Mouse (Mus musculus): ENCODE data around the gene Atg2b. TPM values are rescaled to one million over a fixed set of nuclear protein-coding genes. Genes with fewer than 3 reads are reported as not detected.
A peak's percentile ranks its signal among the peaks of the same experiment; 100 is the strongest.

Gene Atg2b
- total RNA-seq, 2 experiments from 2014 or later: 18.9 to 19.1 TPM

- DNase-seq: no peak
- TF ChIP-seq CTCF (IDR thresholded peaks at IDR 0.05): no peak
- intact Hi-C loops (cut with DNase I): no loop called here
- no peak overlapping the region for H3K27ac ChIP-seq
- no peak overlapping the region for H3K4me3 ChIP-seq
Measured at GRCm38 (mm10) chr12:105676274-105676673, 8.7 kb downstream of the Atg2b start.

GRCm38 (mm10) chr12:105655850-105656249 lies 29.2 kb downstream of the Atg2b start:
- Histone ChIP-seq H3K4me3 (no peak overlapping the region), H3K27ac (no peak overlapping the region)
- TF ChIP-seq CTCF (IDR thresholded peaks at IDR 0.05): no peak
- intact Hi-C loops (cut with DNase I): loop anchor here (10.0 kb wide), 1 partner anchor 159 kb away; no protein-coding TSS in a partner anchor
- DNase-seq: no peak

- Histone ChIP-seq H3K4me3 (no peak overlapping the region), H3K27ac (no peak overlapping the region)
- no peak for DNase-seq
- intact Hi-C loops (cut with DNase I): no loop called here
- TF ChIP-seq CTCF (IDR thresholded peaks at IDR 0.05): no peak
Measured at GRCm38 (mm10) chr12:105642770-105643321, 42.2 kb downstream of the Atg2b start.

- no peak for DNase-seq
- intact Hi-C loops (cut with DNase I): no loop called here
- H3K4me3 ChIP-seq: no peak overlapping the region
- H3K27ac ChIP-seq: no peak overlapping the region
- TF ChIP-seq CTCF (IDR thresholded peaks at IDR 0.05): peak; percentile 25; the same call in 1 of the 2 replicates
Measured at GRCm38 (mm10) chr12:105637554-105637953, 47.5 kb downstream of the Atg2b start.

GRCm38 (mm10) chr12:105636551-105636950 lies 48.5 kb downstream of the Atg2b start:
- Histone ChIP-seq H3K27ac (no peak overlapping the region), H3K4me3 (no peak overlapping the region)
- no peak for DNase-seq
- no peak; the same call in 1 of the 2 replicates for TF ChIP-seq CTCF (IDR thresholded peaks at IDR 0.05)
- intact Hi-C loops (cut with DNase I): no loop called here

- DNase-seq: no peak
- TF ChIP-seq CTCF (IDR thresholded peaks at IDR 0.05): no peak
- Histone ChIP-seq H3K27ac (no peak overlapping the region), H3K4me3 (no peak overlapping the region)
- intact Hi-C loops (cut with DNase I): no loop called here
Measured at GRCm38 (mm10) chr12:105634374-105635067, 50.5 kb downstream of the Atg2b start.

- no peak for DNase-seq
- no peak overlapping the region for H3K4me3 ChIP-seq
- intact Hi-C loops (cut with DNase I): no loop called here
- H3K27ac ChIP-seq: no peak overlapping the region
- TF ChIP-seq CTCF (IDR thresholded peaks at IDR 0.05): no peak
Measured at GRCm38 (mm10) chr12:105625798-105626197, 59.2 kb downstream of the Atg2b start.

GRCm38 (mm10) chr12:105622981-105623539 lies 62.0 kb downstream of the Atg2b start:
- DNase-seq: no peak

GRCm38 (mm10) chr12:105622048-105622447 lies 63.0 kb downstream of the Atg2b start:
- Histone ChIP-seq H3K4me3 (no peak overlapping the region), H3K27ac (no peak overlapping the region)
- no peak for DNase-seq
- no peak for TF ChIP-seq CTCF (IDR thresholded peaks at IDR 0.05)
- intact Hi-C loops (cut with DNase I): no loop called here

More at GRCm38 (mm10) chr12:105622981-105623539, 62.0 kb downstream of the Atg2b start:
- H3K27ac ChIP-seq: no peak overlapping the region
- H3K4me3 ChIP-seq: no peak overlapping the region
- no peak for TF ChIP-seq CTCF (IDR thresholded peaks at IDR 0.05)
- intact Hi-C loops (cut with DNase I): no loop called here

- no peak overlapping the region for H3K27ac ChIP-seq
- DNase-seq: peak; percentile 5
- TF ChIP-seq CTCF (IDR thresholded peaks at IDR 0.05): no peak
- no peak overlapping the region for H3K4me3 ChIP-seq
- intact Hi-C loops (cut with DNase I): no loop called here
Measured at GRCm38 (mm10) chr12:105613559-105613958, 71.5 kb downstream of the Atg2b start.

- intact Hi-C loops (cut with DNase I): no loop called here
- Histone ChIP-seq H3K4me3 (no peak overlapping the region), H3K27ac (no peak overlapping the region)
- peak; percentile 64 for TF ChIP-seq CTCF (IDR thresholded peaks at IDR 0.05)
- DNase-seq: peak; percentile 45
Measured at GRCm38 (mm10) chr12:105611748-105612147, 73.3 kb downstream of the Atg2b start.

- DNase-seq: no peak
- no peak for TF ChIP-seq CTCF (IDR thresholded peaks at IDR 0.05)
- Histone ChIP-seq H3K4me3 (no peak overlapping the region), H3K27ac (no peak overlapping the region)
- intact Hi-C loops (cut with DNase I): no loop called here
Measured at GRCm38 (mm10) chr12:105611045-105611444, 74.0 kb downstream of the Atg2b start.

- Histone ChIP-seq H3K27ac (no peak overlapping the region), H3K4me3 (no peak overlapping the region)
- intact Hi-C loops (cut with DNase I): no loop called here
- DNase-seq: peak; percentile 7
- no peak for TF ChIP-seq CTCF (IDR thresholded peaks at IDR 0.05)
Measured at GRCm38 (mm10) chr12:105606881-105607280, 78.1 kb downstream of the Atg2b start.

Data from gastrocnemius, adult 2 months (tissue).